Mouse (Mus musculus) bone marrow, adult 2 months (tissue): ENCODE measurements at regions not wholly inside any gene's neighbourhood (a gene's known extent, or its start where the extent isn't known, plus 50 kb on each side); places are given as distances from the start of the nearest gene placed in this dataset.

Experiments used
- CTCF ChIP-seq: fragments of 200-500 bp; IDR thresholded peaks from 2 replicates; pipeline ENCODE4 v1.5.1; 2011; ENCODE audit warnings: low read length, control low read depth; ENCODE audit not compliant: control insufficient read depth, insufficient read depth
- POLR2A ChIP-seq: fragments of 200-500 bp; IDR thresholded peaks from 2 replicates; pipeline ENCODE4 v1.6.1; 2011; ENCODE audit warnings: low read depth, mild to moderate bottlenecking, control low read depth, low read length, borderline replicate concordance; ENCODE audit not compliant: control insufficient read depth

DNA sequence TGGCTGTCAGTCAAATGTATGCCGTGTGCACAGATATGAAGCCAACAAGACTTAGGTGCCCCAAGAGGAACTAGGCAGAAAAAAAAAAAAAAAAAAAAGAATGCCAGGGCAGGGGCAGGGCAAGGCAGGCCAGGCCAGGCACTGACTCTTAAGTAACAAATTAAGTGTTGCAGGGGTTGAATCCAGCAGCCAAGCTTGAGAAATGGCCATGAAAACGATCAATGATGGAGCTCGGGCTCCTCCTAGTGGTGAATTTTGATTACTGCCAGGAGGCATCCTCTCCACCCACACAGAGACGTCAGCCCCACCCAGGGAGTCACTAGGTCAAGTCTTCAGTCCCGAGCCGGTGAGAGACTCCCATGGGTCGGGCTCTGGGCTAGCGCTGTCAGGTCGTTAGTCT is 54.7 kb upstream of the Gm26657 start:
- TF ChIP-seq CTCF (peak; percentile 58; the same call in 1 of the 2 replicates), POLR2A (no peak)
